Mouse (Mus musculus) Muller cell, postnatal 12 days (primary cell): Measurements from ENCODE around the gene Scamp3.
"Not testable (repeated sequence)": the region's sequence is repeated elsewhere in the genome, so short reads cannot be mapped to it uniquely, and the experiment has no call there.

Source experiments
- DNase-seq: peaks from one replicate; pipeline ENCODE4 v3.0.0-alpha.2; 2015; ENCODE audit errors: inconsistent ontology term

The Scamp3 gene

DNA sequence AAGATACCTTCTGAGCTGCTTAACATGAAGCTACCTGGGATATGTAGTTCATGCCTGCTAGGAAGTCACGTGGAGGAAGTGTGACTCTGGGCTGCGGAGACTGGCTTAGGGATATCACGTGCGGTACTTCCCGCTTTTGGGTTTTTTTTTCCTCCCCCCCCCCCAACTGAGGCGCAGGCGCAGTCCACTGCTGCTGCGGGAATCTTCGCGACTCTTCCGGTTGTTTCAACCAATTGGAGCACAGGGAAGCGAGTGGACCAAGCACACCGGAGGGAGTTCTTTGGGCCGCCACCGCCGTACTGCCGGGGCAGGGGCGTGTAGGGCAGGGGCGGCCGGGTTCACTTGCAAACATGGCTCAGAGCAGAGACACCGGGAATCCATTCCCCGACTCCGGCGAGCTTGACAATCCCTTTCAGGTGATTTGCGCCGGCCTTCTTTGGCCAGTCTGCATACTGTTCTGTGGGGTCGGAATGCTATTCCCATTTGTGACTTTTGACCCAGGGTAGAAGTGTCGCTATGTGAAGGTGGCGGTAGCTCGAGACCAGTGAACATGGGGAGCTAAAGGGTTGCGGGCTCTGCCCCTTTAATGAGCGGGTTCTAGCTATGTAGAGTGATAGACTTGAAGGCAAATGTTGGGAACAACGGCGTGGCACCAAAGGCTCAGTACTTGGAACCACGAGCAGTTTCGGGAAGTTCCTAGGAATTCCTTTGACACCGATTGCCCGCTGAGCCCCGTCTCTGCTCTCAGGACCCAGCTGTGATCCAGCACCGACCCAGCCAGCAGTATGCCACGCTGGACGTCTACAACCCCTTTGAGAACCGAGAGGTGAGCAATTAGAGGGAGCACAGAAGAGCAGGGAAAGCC, at the start of gene Scamp3:
TSS of gene Scamp3 (plus strand) at position 232 of the 865 bp plus-strand sequence.
- DNase-seq, result peak; percentile 99

DNA sequence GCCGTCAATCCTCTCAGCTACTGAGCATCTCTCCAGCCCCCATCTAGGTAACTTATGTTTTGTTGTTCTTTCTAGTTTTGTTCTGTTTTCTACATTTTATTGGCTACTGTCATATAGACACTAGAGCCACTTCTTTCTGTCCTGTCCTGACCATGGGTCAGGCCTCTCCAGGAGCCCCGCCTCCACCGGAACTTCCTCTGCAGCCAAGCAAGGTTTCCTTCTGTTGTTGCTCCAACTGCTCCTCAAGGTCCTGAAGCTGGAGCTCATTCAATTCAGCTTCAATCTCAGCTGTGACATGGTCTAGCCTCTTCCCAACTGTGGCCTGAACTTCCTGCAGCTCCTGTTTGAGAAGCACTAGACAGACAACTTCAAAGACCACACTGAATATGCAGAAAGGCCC, 47.4 kb upstream of the Scamp3 start:
- no peak for DNase-seq

DNA sequence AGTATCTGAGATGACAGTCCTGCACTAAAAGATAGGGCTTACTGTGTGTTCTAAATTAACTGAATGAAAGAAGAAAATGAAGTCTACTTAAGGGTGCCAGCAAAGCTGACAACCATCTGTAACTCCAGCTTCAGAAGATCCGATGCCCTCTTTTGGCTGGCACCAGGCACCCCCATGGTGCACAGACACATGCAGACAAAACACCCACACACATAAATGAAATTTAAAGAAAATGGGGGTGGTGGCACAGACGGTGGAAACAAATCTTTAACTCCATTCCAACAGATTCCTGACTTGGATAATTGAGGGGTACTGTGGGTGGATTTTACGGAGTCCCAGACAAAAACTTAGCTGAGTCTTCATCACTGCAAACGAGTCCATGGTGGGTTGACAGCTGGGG, 45.5 kb upstream of the Scamp3 start:
- DNase-seq, result no peak

GRCm38 (mm10) chr3:89132285-89133062, 44.8 kb upstream of the Scamp3 start:
- peak; percentile 11 for DNase-seq

DNA sequence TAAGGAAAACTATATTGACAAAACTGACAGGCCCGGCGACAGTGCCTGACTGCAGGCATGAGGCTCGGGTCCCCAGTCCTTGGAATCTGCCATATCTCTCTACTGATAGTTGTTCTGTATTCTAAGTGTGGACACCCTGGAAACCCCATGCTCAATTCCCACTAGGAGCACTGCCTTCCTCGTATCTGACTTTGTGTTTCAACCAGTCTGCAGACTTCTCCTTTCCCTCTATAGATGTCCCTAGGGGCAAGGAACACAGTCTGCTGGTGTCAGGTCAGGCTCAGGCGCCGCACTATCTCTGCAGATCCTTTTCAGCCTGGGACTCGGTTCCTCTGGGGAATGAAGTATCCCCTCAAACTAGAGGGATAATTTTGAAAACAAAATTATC, 44.2 kb upstream of the Scamp3 start:
- no peak for DNase-seq

DNA sequence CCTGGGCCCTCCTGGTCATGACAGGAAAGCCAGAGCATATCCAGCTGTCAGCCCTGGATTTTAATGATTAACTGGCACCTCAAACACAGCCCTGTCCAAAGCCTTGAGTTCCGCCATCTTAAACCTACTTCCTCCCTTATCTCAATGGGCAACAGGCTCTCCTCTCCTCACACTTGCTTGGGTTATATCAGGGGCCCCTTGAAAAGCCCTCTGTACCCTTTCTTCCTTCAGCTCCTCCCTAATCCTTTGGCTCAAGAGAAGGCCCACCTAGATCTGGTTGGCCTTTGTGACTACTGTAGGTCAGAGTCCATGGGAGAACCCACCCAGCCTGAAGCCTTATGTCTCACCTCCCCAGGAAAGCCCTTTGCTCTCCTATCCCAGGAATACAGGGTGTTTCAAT, 43.5 kb upstream of the Scamp3 start:
- DNase-seq, result no peak

DNA sequence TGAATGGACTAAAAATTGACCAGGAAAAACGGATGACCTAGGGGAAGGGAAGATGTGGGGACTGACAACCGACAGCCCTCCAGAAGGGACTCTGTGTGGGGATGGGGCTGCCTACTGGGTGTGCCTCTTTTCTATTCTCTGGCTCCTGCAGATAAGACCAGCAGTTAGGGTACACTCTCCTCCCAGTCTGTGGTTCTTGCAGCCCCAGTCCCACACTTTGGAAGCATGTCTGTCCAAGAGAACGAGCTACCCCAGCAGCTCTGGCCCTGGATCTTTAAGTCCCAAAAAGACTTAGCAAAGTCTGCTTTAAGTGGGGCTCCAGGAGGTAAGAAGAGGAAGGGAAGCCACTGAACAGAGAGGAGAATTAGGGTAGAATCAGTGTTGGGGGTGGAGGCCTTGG, 41.3 kb upstream of the Scamp3 start, which contains the start of gene Pklr:
TSS of gene Pklr (plus strand) at position 185 of the 400 bp plus-strand sequence.
- DNase-seq, result no peak

GRCm38 (mm10) chr3:89136365-89136764, 40.9 kb upstream of the Scamp3 start:
- DNase-seq, result no peak

GRCm38 (mm10) chr3:89144821-89145220, 32.5 kb upstream of the Scamp3 start:
- DNase-seq, result no peak

GRCm38 (mm10) chr3:89145566-89145965, 31.7 kb upstream of the Scamp3 start:
- no peak for DNase-seq

GRCm38 (mm10) chr3:89147101-89147978, 29.9 kb upstream of the Scamp3 start:
- no peak for DNase-seq

DNA sequence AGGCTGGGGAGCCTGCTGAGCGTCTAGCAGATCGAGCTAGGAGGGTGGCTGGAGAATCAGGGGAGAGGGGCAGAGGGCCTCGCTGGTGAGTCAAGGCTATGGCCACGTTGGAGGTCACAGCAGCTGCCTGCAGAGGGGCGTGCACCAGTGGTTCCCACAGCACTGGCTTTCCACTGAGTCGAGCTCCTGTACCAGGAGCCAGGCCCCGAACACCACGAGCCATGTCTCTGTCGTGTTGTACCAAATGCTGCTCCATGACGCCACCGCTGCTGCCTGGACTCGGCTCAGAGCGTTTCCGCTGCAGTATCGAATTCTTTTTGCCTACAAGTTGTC, 29.3 kb upstream of the Scamp3 start:
- DNase-seq, result no peak

- DNase-seq, result no peak
Measured at GRCm38 (mm10) chr3:89148567-89148966, 28.7 kb upstream of the Scamp3 start.

GRCm38 (mm10) chr3:89152084-89152835, 25.0 kb upstream of the Scamp3 start:
- DNase-seq, result no peak

- no peak for DNase-seq
Measured at GRCm38 (mm10) chr3:89156951-89157350, 20.3 kb upstream of the Scamp3 start.

DNA sequence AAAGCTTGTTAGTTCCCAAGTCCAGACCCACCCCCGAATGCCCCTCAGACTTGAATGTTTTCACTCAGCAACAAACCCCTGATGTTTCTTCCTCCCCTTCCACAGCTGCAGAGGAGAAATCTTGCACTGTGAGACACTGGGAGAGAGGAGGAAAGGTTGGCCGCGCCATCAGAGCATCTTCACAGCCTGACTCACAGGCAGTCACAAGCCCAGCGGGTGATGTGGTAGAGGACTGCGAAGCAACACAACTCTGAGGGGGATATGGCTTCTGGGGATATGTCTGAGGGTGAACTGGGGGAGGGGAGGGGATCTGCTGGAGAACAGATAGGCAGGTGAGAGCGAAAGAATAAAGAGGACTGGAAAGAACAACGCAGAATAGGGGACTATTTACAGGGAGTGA, 18.6 kb upstream of the Scamp3 start:
- no peak for DNase-seq

DNA sequence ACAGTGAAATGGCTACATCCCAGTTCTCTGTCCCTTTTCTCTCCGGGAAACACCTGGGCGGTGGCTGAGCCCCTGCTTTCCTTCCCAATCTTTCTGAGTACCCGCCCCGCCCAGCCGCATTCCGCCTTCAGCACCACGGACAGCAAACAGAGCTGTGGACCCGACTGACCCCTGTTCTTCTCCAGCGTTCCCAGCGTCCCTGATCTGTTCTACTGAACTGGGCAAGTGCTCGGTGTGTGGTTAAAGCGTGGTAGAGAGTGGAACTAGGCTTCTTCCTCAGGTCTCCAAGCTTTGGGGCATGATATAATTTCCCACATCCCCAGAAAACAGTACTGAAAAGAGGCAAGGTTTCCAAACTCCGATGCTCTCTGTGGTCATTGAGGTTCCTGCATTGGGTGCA, 18.1 kb upstream of the Scamp3 start:
- peak; percentile 58 for DNase-seq

- DNase-seq, result peak; percentile 78
Measured at GRCm38 (mm10) chr3:89159616-89160344, 17.5 kb upstream of the Scamp3 start, which contains the start of gene Hcn3. Gene Hcn3, minus strand, starts transcription at chr3:89160196.

DNA sequence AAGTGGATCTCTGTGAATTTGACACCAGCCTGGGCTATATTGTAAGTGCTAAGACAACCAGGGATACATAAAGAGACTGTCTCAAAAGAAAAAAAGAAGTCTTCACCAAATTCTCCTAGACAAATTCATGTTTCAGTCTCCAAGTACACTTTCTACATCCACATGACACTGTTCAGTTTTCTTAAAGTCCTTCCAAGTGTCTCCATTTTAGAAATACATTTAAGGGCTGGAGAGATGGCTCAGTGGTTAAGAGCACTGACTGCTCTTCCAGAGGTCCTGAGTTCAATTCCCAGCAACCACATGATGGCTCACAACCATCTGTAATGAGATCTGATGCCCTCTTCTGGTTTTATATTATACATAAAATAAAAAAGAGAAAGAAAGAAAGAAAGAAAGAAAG, 16.1 kb upstream of the Scamp3 start:
- not testable (repeated sequence) for DNase-seq

GRCm38 (mm10) chr3:89161786-89162185, 15.5 kb upstream of the Scamp3 start:
- no peak for DNase-seq
